Mouse (Mus musculus) ES-E14 (cell line): Measurements from ENCODE around the gene Nfe2l1. TPM values are rescaled to one million over a fixed set of nuclear protein-coding genes. Genes with fewer than 3 reads are reported as not detected.
"Not testable (repeated sequence)": the region's sequence is repeated elsewhere in the genome, so short reads cannot be mapped to it uniquely, and the experiment has no call there.

Source experiments
- DNase-seq: peaks from one replicate; pipeline ENCODE4 v3.0.0-alpha.2; 2013; ENCODE audit warnings: low read depth, low spot score
- H3K27ac ChIP-seq: 2 replicates; pipeline ENCODE4 v1.5.1; 2012; ENCODE audit warnings: low read depth, mild to moderate bottlenecking, low read length, moderate library complexity, mixed read lengths; ENCODE audit not compliant: poor library complexity, insufficient read depth, severe bottlenecking
- H3K36me3 ChIP-seq: 2 replicates; pipeline ENCODE4 v1.6.1; 2012; ENCODE audit warnings: mild to moderate bottlenecking, low read length, moderate library complexity, mixed read lengths; ENCODE audit not compliant: control insufficient read depth, poor library complexity, insufficient read depth, severe bottlenecking
- H3K4me1 ChIP-seq, 2 experiments: fragments of 150-350 bp in 1 of 2; sonication (generic) in 1 of 2; 2 replicates each; pipeline ENCODE4 v1.6.1; 2012; ENCODE audit warnings: low read length in 2 of 2, mild to moderate bottlenecking in 1 of 2, mixed read lengths in 1 of 2; ENCODE audit not compliant: control insufficient read depth in 2 of 2, insufficient read depth in 2 of 2, poor library complexity in 1 of 2
- H3K4me3 ChIP-seq, 2 experiments: fragments of 150-350 bp in 1 of 2; sonication (generic) in 1 of 2; 2 replicates each; pipeline ENCODE4 v1.5.1; 2012; ENCODE audit warnings: low read length in 2 of 2, low read depth in 1 of 2, mild to moderate bottlenecking in 1 of 2, mixed read lengths in 1 of 2; ENCODE audit not compliant: insufficient read depth in 1 of 2, poor library complexity in 1 of 2, severe bottlenecking in 1 of 2
- H3K9ac ChIP-seq: 2 replicates; pipeline ENCODE4 v1.6.1; 2012; ENCODE audit warnings: low read depth, mild to moderate bottlenecking, low read length, mixed read lengths; ENCODE audit not compliant: poor library complexity, insufficient read depth, severe bottlenecking
- H3K9me3 ChIP-seq: fragments of 150-350 bp; sonication (generic); 2 replicates; pipeline ENCODE4 v1.6.1; 2012; ENCODE audit warnings: low read depth, mild to moderate bottlenecking, low read length; ENCODE audit not compliant: control insufficient read depth, insufficient read depth
- CHD2 ChIP-seq: IDR thresholded peaks from 2 replicates; pipeline ENCODE4 v1.6.1; 2014; ENCODE audit warnings: mild to moderate bottlenecking, low read depth, low read length, inconsistent platforms
- HCFC1 ChIP-seq: IDR thresholded peaks from 2 replicates; pipeline ENCODE4 v1.6.1; 2012; ENCODE audit warnings: low read length, inconsistent platforms, borderline replicate concordance; ENCODE audit not compliant: insufficient read depth
- MAFK ChIP-seq: IDR thresholded peaks from 2 replicates; pipeline ENCODE4 v1.6.1; 2014; ENCODE audit warnings: mild to moderate bottlenecking, low read depth, low read length, inconsistent platforms; ENCODE audit not compliant: insufficient read depth
- ZC3H11A ChIP-seq: IDR thresholded peaks from 2 replicates; pipeline ENCODE4 v1.6.1; 2012; ENCODE audit warnings: low read depth, mild to moderate bottlenecking, inconsistent platforms, low read length, borderline replicate concordance
- ZNF384 ChIP-seq: IDR thresholded peaks from 2 replicates; pipeline ENCODE4 v1.6.1; 2012; ENCODE audit warnings: low read depth, low read length, inconsistent platforms
- in situ Hi-C, 2 experiments: fragments of 600-800 bp; cut with MboI; formaldehyde crosslinking; loops; one replicate each; pipeline ENCODE4 v1.15.1; 2025; ENCODE audit warnings: low sequenced_read_pairs in 2 of 2, inconsistent platforms in 1 of 2; ENCODE audit not compliant: unreplicated experiment in 2 of 2
- total RNA-seq: library from RNA; depleted of rRNA; stranded (reverse); fragments of 300-350 nt; gene quantifications from 2 replicates; pipeline ENCODE4 v1.2.3, GENCODE M21; 2012

The Nfe2l1 gene
- total RNA-seq, 1 experiment: 166 TPM

DNA sequence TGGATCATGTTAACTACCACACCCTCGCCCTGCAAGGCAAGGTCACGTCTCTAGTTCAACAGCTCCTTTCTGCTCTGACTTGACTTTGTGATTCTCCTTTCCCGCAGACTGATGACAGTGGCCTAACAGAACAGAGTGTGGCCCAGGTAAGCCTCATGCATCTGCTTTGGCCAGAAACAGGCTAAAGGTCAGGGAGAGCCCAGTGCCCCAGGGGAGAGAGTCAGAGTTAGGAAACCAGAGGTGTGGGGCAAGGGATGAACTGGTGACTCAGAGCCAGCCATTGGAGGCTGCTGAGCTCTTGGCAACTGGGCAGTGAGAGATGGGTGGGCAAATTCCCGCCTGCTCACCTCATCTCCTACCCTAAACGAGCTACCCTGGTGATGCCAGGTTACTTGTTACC, 27.7 kb upstream of the Nfe2l1 start:
- no peak overlapping the region for H3K27ac ChIP-seq
- TF ChIP-seq ZNF384 (no peak), CHD2 (no peak), MAFK (no peak), HCFC1 (no peak), ZC3H11A (no peak)
- H3K4me3 ChIP-seq: no peak overlapping the region
- no peaks in the 10 kb centered on the region for H3K9me3 ChIP-seq
- H3K9ac ChIP-seq: no peak overlapping the region
- H3K4me1 ChIP-seq: peaks cover 0 to 10% of the 10 kb centered on the region in 2 experiments; a peak in 1 of 4 replicates
- no peak for DNase-seq
- no peaks in the 10 kb centered on the region for H3K36me3 ChIP-seq
- in situ Hi-C loops: loop anchor here (25.0 kb wide), 2 partner anchors 295 to 570 kb away; partner anchors contain the start of genes Hoxb6 (in 1 of the 2), Hoxb7 (in 1 of the 2) and Hoxb8 (in 1 of the 2)

GRCm38 (mm10) chr11:96849681-96850467, 20.1 kb upstream of the Nfe2l1 start, which contains the start of gene Copz2:
Gene Copz2 (plus strand): TSS chr11:96849870.
- Histone ChIP-seq H3K4me1 (peaks cover 0 to 8% of the 10 kb centered on the region in 2 experiments; a peak in 1 of 4 replicates), H3K36me3 (no peaks in the 10 kb centered on the region), H3K9ac (peak within 1 kb of the TSS; percentile 49), H3K4me3 (peak within 1 kb of the TSS; percentile 62 to 69), H3K27ac (no peak within 1 kb of the TSS), H3K9me3 (no peaks in the 10 kb centered on the region)
- in situ Hi-C loops: loop anchor here (25.0 kb wide), 2 partner anchors 288 to 563 kb away; partner anchors contain the start of genes Hoxb6 (in 1 of the 2), Hoxb7 (in 1 of the 2) and Hoxb8 (in 1 of the 2)
- DNase-seq: no peak
- no peak for TF ChIP-seq MAFK
- no peak for TF ChIP-seq CHD2
- TF ChIP-seq ZC3H11A: no peak
- TF ChIP-seq HCFC1: no peak
- TF ChIP-seq ZNF384: no peak

- DNase-seq, H3K27ac ChIP-seq, in situ Hi-C loops, H3K9ac ChIP-seq, H3K4me1 ChIP-seq, H3K9me3 ChIP-seq, H3K4me3 ChIP-seq, H3K36me3 ChIP-seq: not testable (repeated sequence)
Observed at GRCm38 (mm10) chr11:96849145-96849544, 19.4 kb upstream of the Nfe2l1 start.

DNA sequence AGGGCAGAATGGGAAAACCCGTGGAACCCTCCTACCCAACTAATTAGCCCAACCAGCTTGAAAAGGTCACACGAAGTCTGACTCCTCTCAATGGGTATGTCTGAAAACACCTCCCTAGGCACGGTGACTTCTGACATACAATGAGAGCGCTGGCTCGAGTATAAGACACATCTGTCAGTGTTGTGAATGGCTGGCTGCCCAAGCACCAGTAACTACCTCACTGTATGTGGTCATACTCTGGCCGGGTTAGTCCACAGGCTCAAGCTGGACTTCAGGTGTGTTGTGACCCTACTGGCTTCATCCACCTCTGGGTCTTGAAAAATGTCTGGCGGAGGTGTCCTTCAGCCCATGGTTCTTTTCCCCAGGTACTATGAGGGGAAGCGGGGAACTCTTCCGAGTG, 18.9 kb upstream of the Nfe2l1 start:
- no peak for TF ChIP-seq ZC3H11A
- TF ChIP-seq HCFC1: no peak
- TF ChIP-seq CHD2: no peak
- TF ChIP-seq MAFK: no peak
- no peak for TF ChIP-seq ZNF384
- Histone ChIP-seq H3K36me3 (no peaks in the 10 kb centered on the region), H3K27ac (no peak overlapping the region), H3K4me3 (no peak overlapping the region), H3K9ac (no peak overlapping the region), H3K4me1 (peaks cover 0 to 8% of the 10 kb centered on the region in 2 experiments; a peak in 1 of 4 replicates), H3K9me3 (no peaks in the 10 kb centered on the region)
- in situ Hi-C loops: no loop called here
- DNase-seq: no peak
